17 mouse cellular contexts compared by ENCODE assay signal in genomic region chr8:18158619-18159018, GRCm38 (mm10).
A peak's percentile ranks its signal among the peaks of the same experiment; 100 is the strongest.
DNase-seq lines count a peak whose midpoint lies in the region; ATAC-seq and TF ChIP-seq lines count a peak whose summit lies in the region.
"Had no signal": no experiment of that assay in that cellular context is flagged by ENCODE, and none has a peak within 500 bp of the region (broad histone marks: within the 10 kb centered on the region; RNA-seq: fewer than 3 reads in every experiment).

No protein-coding gene starts in this region.

- H3K9me3 ChIP-seq in forebrain, embryonic 12.5 days: no peaks in the 10 kb centered on the region
- no peaks in the 10 kb centered on the region for H3K9me3 ChIP-seq in forebrain, embryonic 11.5 days (ENCODE audit: control insufficient read depth, low read length)
- H3K9me3 ChIP-seq in midbrain, embryonic 10.5 days (replicated peaks): no peaks in the 10 kb centered on the region
- H3K9me3 ChIP-seq in midbrain, embryonic 14.5 days (ENCODE audit: control insufficient read depth, low read length): no peaks in the 10 kb centered on the region
- no peaks in the 10 kb centered on the region for H3K9me3 ChIP-seq in liver, postnatal 0 days (ENCODE audit: low read length)
- H3K9me3 ChIP-seq in neural tube, embryonic 15.5 days (replicated peaks): no peaks in the 10 kb centered on the region
- H3K9me3 ChIP-seq: liver, embryonic 15.5 days; stomach, embryonic 15.5 days had no signal

- no peak overlapping the region for H3K9ac ChIP-seq in forebrain, embryonic 12.5 days
- no peak overlapping the region for H3K9ac ChIP-seq in forebrain, embryonic 11.5 days (ENCODE audit: low read length)
- H3K9ac ChIP-seq in midbrain, embryonic 14.5 days (replicated peaks; ENCODE audit: low read length): no peak overlapping the region
- no peak overlapping the region for H3K9ac ChIP-seq in liver, postnatal 0 days (replicated peaks)
- H3K9ac ChIP-seq in neural tube, embryonic 15.5 days (replicated peaks): no peak overlapping the region
- H3K9ac ChIP-seq: liver, embryonic 15.5 days; stomach, embryonic 15.5 days had no signal

- WGBS in forebrain, embryonic 12.5 days: 29% methylated on average over 6 of the region's 6 CpGs
- 36% methylated on average over 6 of the region's 6 CpGs for WGBS in forebrain, embryonic 11.5 days
- WGBS in midbrain, embryonic 10.5 days: 44% methylated on average over 6 of the region's 6 CpGs
- 46% methylated on average over 6 of the region's 6 CpGs for WGBS in midbrain, embryonic 14.5 days
- WGBS in liver, postnatal 0 days (ENCODE audit: insufficient replicate concordance): 54% methylated on average over 6 of the region's 6 CpGs
- WGBS in neural tube, embryonic 15.5 days: 36% methylated on average over 6 of the region's 6 CpGs

- TF ChIP-seq CTCF in liver, postnatal 0 days (IDR thresholded peaks at IDR 0.05; ENCODE audit: low read depth): no peak

- H3K4me2 ChIP-seq in forebrain, embryonic 12.5 days: no peak overlapping the region; the same call in 1 of the 2 replicates
- no peak overlapping the region for H3K4me2 ChIP-seq in forebrain, embryonic 11.5 days (ENCODE audit: low read depth, low read length, severe bottlenecking)
- no peak overlapping the region for H3K4me2 ChIP-seq in midbrain, embryonic 14.5 days (ENCODE audit: low read length)
- no peak overlapping the region for H3K4me2 ChIP-seq in liver, postnatal 0 days (ENCODE audit: low read depth, low read length)
- no peak overlapping the region for H3K4me2 ChIP-seq in neural tube, embryonic 15.5 days
- H3K4me2 ChIP-seq: liver, embryonic 15.5 days; stomach, embryonic 15.5 days had no signal

- ATAC-seq in forebrain, embryonic 12.5 days (ENCODE audit: low FRiP score): peak; percentile 68
- ATAC-seq in forebrain, embryonic 11.5 days (replicated peaks; ENCODE audit: low FRiP score): no peak; the same call in 1 of the 2 replicates
- no peak for ATAC-seq in midbrain, embryonic 14.5 days (ENCODE audit: low FRiP score, low TSS enrichment)
- ATAC-seq in liver, postnatal 0 days: peak; percentile 72
- no peak for ATAC-seq in neural tube, embryonic 15.5 days (ENCODE audit: low FRiP score)

- no peak for DNase-seq in forebrain, embryonic 11.5 days (ENCODE audit: low spot score)
- DNase-seq in midbrain, embryonic 10.5 days (ENCODE audit: low spot score): peak; percentile 14
- no peak for DNase-seq in midbrain, embryonic 14.5 days
- DNase-seq in liver, postnatal 0 days: no peak
- no peak for DNase-seq in heart, postnatal 10 days
- no peak for DNase-seq in gastrocnemius, postnatal 4 days (ENCODE audit: low spot score in 2 of 2)
- DNase-seq: adrenal gland, adult 8-10 months; cerebellum, adult 9-10 months; gastrocnemius, adult 2 months; kidney, adult 18-20 months; kidney, postnatal 25 days; lung, postnatal 4 days; spleen, adult 18-20 months had no signal

- no peak overlapping the region for H3K4me3 ChIP-seq in forebrain, embryonic 12.5 days (replicated peaks)
- H3K4me3 ChIP-seq in forebrain, embryonic 11.5 days (ENCODE audit: low read depth, low read length): no peak overlapping the region
- no peak overlapping the region for H3K4me3 ChIP-seq in midbrain, embryonic 10.5 days
- no peak overlapping the region for H3K4me3 ChIP-seq in midbrain, embryonic 14.5 days (replicated peaks; ENCODE audit: low read depth, low read length)
- no peak overlapping the region for H3K4me3 ChIP-seq in liver, postnatal 0 days (ENCODE audit: low read depth, low read length)
- H3K4me3 ChIP-seq in neural tube, embryonic 15.5 days (replicated peaks): no peak overlapping the region
- H3K4me3 ChIP-seq: gastrocnemius, adult 2 months; liver, embryonic 15.5 days; stomach, embryonic 15.5 days had no signal

- no peaks in the 10 kb centered on the region for H3K27me3 ChIP-seq in forebrain, embryonic 12.5 days
- no peaks in the 10 kb centered on the region for H3K27me3 ChIP-seq in forebrain, embryonic 11.5 days (ENCODE audit: control insufficient read depth, insufficient read depth, low read length)
- H3K27me3 ChIP-seq in midbrain, embryonic 10.5 days (ENCODE audit: low read depth, poor library complexity, severe bottlenecking): no peaks in the 10 kb centered on the region
- no peaks in the 10 kb centered on the region for H3K27me3 ChIP-seq in midbrain, embryonic 14.5 days (ENCODE audit: control insufficient read depth, insufficient read depth, low read length)
- H3K27me3 ChIP-seq in liver, postnatal 0 days (ENCODE audit: insufficient read depth, low read length): no peaks in the 10 kb centered on the region
- no peaks in the 10 kb centered on the region for H3K27me3 ChIP-seq in neural tube, embryonic 15.5 days (replicated peaks)
- H3K27me3 ChIP-seq: liver, embryonic 15.5 days; stomach, embryonic 15.5 days had no signal

- peaks cover 11% of the 10 kb centered on the region for H3K4me1 ChIP-seq in forebrain, embryonic 12.5 days
- no peaks in the 10 kb centered on the region for H3K4me1 ChIP-seq in forebrain, embryonic 11.5 days (replicated peaks; ENCODE audit: control insufficient read depth, insufficient read depth, low read length)
- H3K4me1 ChIP-seq in midbrain, embryonic 10.5 days: peaks cover 11% of the 10 kb centered on the region
- no peaks in the 10 kb centered on the region for H3K4me1 ChIP-seq in midbrain, embryonic 14.5 days (ENCODE audit: control insufficient read depth, insufficient read depth, low read length)
- 0 out of 2 replicates have a peak, but pooled peaks cover 3% of the 10 kb centered on the region for H3K4me1 ChIP-seq in liver, postnatal 0 days (ENCODE audit: insufficient read depth)
- no peaks in the 10 kb centered on the region for H3K4me1 ChIP-seq in neural tube, embryonic 15.5 days
- H3K4me1 ChIP-seq: liver, embryonic 15.5 days; stomach, embryonic 15.5 days had no signal

- no peak overlapping the region for H3K27ac ChIP-seq in forebrain, embryonic 12.5 days
- no peak overlapping the region for H3K27ac ChIP-seq in forebrain, embryonic 11.5 days (ENCODE audit: low read depth, low read length)
- no peak overlapping the region for H3K27ac ChIP-seq in midbrain, embryonic 10.5 days (replicated peaks)
- H3K27ac ChIP-seq in midbrain, embryonic 14.5 days (replicated peaks; ENCODE audit: low read depth, low read length): no peak overlapping the region
- H3K27ac ChIP-seq in liver, postnatal 0 days (ENCODE audit: low read depth): no peak overlapping the region
- no peak overlapping the region for H3K27ac ChIP-seq in neural tube, embryonic 15.5 days (replicated peaks)
- H3K27ac ChIP-seq: gastrocnemius, adult 2 months; liver, embryonic 15.5 days; stomach, embryonic 15.5 days had no signal

- intact Hi-C loops in heart, postnatal 10 days (cut with DNase I): no loop called here

- no peak for TF ChIP-seq EP300 in liver, postnatal 0 days (IDR thresholded peaks at IDR 0.05; ENCODE audit: low read depth)

- H3K36me3 ChIP-seq in forebrain, embryonic 12.5 days (replicated peaks): no peaks in the 10 kb centered on the region
- no peaks in the 10 kb centered on the region for H3K36me3 ChIP-seq in forebrain, embryonic 11.5 days (ENCODE audit: control insufficient read depth, insufficient read depth, low read length)
- H3K36me3 ChIP-seq in midbrain, embryonic 10.5 days: no peaks in the 10 kb centered on the region
- no peaks in the 10 kb centered on the region for H3K36me3 ChIP-seq in midbrain, embryonic 14.5 days (ENCODE audit: control insufficient read depth, insufficient read depth, low read length)
- H3K36me3 ChIP-seq in liver, postnatal 0 days (replicated peaks; ENCODE audit: insufficient read depth, low read length): no peaks in the 10 kb centered on the region
- no peaks in the 10 kb centered on the region for H3K36me3 ChIP-seq in neural tube, embryonic 15.5 days
- H3K36me3 ChIP-seq: liver, embryonic 15.5 days; stomach, embryonic 15.5 days had no signal

Comparison
In these comparisons a context has a peak if more than half of its experiments do, and no peak if none do; other contexts are left out.
1. ATAC-seq: peak in forebrain, embryonic 12.5 days (single experiment) and liver, postnatal 0 days (single experiment); none in forebrain, embryonic 11.5 days (single experiment), midbrain, embryonic 14.5 days (single experiment) and neural tube, embryonic 15.5 days (single experiment).